Mouse (Mus musculus) ES-Bruce4 (cell line): ENCODE results near the gene Cdc25b.
A peak's percentile ranks its signal among the peaks of the same experiment; 100 is the strongest.

Source experiments
- CTCF ChIP-seq: IDR thresholded peaks from one replicate; pipeline ENCODE4 v1.8.1; 2011; ENCODE audit warnings: low read depth, low read length
- EP300 ChIP-seq: IDR thresholded peaks from 2 replicates; pipeline ENCODE4 v1.6.1; 2011; ENCODE audit warnings: low read depth, low read length; ENCODE audit not compliant: insufficient read depth

DNA sequence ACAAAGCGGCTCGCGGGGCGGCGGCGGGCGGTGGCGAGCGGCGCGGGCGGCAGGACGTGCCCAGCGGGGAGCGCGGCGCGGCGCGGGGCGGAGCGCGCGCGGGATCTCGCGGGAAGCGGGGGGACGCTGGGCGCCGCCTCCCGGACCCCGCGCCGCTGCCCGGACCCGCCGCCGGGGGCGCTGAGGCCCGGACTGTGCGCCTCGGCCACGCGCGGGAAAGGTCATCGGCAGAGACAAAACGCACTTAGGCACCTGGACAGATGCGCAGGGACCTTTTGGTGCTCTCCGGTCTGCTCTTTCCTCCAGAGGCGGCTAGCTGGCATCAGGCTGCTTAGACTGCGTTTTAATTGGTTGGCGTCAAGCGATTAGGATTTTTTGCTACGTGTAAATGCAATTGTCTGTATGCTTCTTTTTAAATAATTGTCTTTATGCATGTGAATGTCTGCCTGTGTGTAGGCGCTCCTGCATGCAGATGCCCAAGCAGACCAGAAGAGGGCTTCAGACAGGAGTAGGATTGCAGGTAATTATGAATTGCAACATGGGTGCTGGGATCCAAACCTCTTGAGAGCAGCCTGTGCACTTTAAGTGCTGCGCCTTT lies 6.7 kb upstream of the Cdc25b start, which contains the start of gene Cenpb:
- 0 out of 2 replicates have a peak, but pooled peaks have one; percentile 16 for TF ChIP-seq EP300
- TF ChIP-seq CTCF = peak; percentile 29
